Mouse (Mus musculus): ENCODE measurements around the gene Epb41l1. TPM values are rescaled to one million over a fixed set of nuclear protein-coding genes. Genes with fewer than 3 reads are reported as not detected.

The Epb41l1 gene
- polyA plus RNA-seq, 1 experiment from 2014 or later: 4.5 TPM

DNA sequence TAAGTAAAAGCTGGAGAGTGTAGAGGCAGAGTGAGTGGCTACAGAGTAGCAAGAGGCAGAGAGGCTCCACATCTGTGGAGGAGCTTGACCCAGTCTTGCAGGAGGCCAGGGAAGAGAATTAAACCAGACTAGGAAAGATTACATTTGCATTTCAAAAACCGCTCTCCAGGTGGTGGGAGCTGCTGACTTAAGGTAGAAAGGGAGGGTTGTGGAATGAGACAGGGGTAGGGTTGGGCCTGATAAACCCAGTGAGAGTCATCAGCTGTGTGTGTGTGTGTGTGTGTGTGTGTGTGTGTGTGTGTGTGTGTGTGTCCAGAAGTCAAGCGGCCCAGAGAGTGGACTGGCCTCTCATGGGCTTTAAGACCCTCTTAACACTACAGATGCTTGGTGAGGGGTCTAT is 4.9 kb downstream of the Epb41l1 start:
- Histone ChIP-seq H3K4me1 (peaks cover 44% of the 10 kb centered on the region), H3K4me3 (no peak overlapping the region), H3K9me3 (no peaks in the 10 kb centered on the region), H3K36me3 (no peaks in the 10 kb centered on the region; the same call in 1 of the 2 replicates), H3K27me3 (peaks cover 28% of the 10 kb centered on the region), H3K4me2 (no peak overlapping the region), H3K27ac (peak overlapping the region; percentile 55; the same call in 1 of the 2 replicates), H3K9ac (peak overlapping the region; percentile 37; the same call in 1 of the 2 replicates)
- ATAC-seq (ENCODE audit: insufficient number of reproducible peaks, insufficient read depth, low FRiP score, low TSS enrichment, low read depth): no peak
- WGBS: 47% methylated on average over 2 of the region's 2 CpGs

DNA sequence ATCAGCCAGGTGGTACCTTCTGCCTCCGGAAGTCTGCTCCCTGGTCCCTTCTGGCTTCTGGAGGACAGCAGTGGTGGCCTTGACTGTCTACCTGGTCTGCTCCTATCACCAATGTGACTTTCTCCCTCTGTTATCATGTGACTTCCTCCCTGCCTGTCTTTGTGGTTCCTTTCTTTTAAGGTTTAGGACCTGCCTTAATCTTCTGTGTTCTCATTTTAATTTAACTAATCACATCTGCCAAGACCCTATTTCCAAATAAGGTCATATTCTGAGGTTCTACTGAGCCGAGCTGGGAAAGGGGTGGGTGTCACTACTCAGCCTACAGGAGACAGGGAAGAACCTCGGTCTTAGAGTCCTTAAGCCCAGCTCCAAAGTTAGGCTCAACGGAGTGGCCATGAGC is 5.4 kb downstream of the Epb41l1 start:
- no peak overlapping the region for H3K4me3 ChIP-seq
- no peaks in the 10 kb centered on the region; the same call in 1 of the 2 replicates for H3K36me3 ChIP-seq
- no peak overlapping the region for H3K27ac ChIP-seq
- peaks cover 26% of the 10 kb centered on the region for H3K27me3 ChIP-seq
- 66% methylated on average over 4 of the region's 4 CpGs for WGBS
- H3K9me3 ChIP-seq: no peaks in the 10 kb centered on the region
- peaks cover 41% of the 10 kb centered on the region for H3K4me1 ChIP-seq
- H3K9ac ChIP-seq: no peak overlapping the region
- no peak overlapping the region for H3K4me2 ChIP-seq
- ATAC-seq (ENCODE audit: insufficient number of reproducible peaks, insufficient read depth, low FRiP score, low TSS enrichment, low read depth): no peak

- Histone ChIP-seq H3K36me3 (no peaks in the 10 kb centered on the region; the same call in 1 of the 2 replicates), H3K27me3 (no peaks in the 10 kb centered on the region), H3K4me1 (peaks cover 44% of the 10 kb centered on the region), H3K9me3 (no peaks in the 10 kb centered on the region), H3K27ac (0 out of 2 replicates have a peak overlapping the region, but pooled peaks have one; percentile 55), H3K4me2 (no peak overlapping the region), H3K4me3 (no peak overlapping the region), H3K9ac (no peak overlapping the region)
- no peak for ATAC-seq (ENCODE audit: insufficient number of reproducible peaks, insufficient read depth, low FRiP score, low TSS enrichment, low read depth)
- WGBS: 51% methylated on average over 10 of the region's 10 CpGs
These were observed 9.1 kb downstream of the Epb41l1 start for GRCm38 (mm10) chr2:156429836-156430235.

DNA sequence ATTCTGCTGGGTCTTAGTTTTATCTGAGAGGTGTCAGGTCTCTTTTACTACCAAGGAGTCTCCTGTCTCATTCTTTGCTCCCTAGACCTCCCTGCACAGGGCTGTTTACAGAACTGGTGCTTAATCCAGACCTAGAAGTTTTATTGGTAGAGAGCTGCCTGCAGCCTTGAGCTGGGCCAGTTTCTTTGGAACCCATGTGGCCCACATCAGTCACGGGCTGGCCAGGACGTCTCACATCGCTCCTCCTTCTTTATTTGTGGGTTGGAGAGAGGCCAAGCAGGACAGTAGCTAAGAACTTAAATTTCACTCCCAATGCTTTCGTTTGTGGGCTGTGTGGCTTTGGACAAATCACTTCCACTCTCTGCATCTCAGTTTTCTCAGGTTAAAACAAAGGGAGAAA is 9.6 kb downstream of the Epb41l1 start:
- 11% methylated on average over 4 of the region's 4 CpGs for WGBS
- H3K36me3 ChIP-seq: no peaks in the 10 kb centered on the region; the same call in 1 of the 2 replicates
- H3K4me1 ChIP-seq: peaks cover 41% of the 10 kb centered on the region
- no peak overlapping the region for H3K9ac ChIP-seq
- H3K27me3 ChIP-seq: no peaks in the 10 kb centered on the region
- no peak for ATAC-seq (ENCODE audit: insufficient number of reproducible peaks, insufficient read depth, low FRiP score, low TSS enrichment, low read depth)
- no peaks in the 10 kb centered on the region for H3K9me3 ChIP-seq
- H3K27ac ChIP-seq: 0 out of 2 replicates have a peak overlapping the region, but pooled peaks have one; percentile 55
- H3K4me3 ChIP-seq: no peak overlapping the region
- no peak overlapping the region for H3K4me2 ChIP-seq

DNA sequence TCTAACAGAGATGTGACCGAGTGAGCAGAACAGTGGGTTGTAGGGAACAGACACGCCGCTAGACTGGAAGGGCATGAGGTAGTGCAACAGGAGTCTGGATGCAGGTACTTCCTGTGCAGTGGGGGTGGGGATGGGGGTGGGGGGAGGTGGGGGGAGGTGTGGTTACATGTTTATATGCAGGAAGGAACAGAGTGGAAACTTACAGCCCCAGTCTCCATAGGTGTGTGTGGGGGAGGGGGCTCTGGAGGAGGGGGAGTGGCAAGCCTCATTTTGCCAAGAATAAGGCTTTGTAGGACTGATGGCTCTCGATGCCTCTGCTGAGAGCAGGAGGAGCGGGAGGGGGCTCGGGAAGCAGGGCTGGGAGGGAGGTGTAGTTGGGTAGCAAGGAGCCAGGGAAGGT is 10.7 kb downstream of the Epb41l1 start:
- H3K4me2 ChIP-seq: no peak overlapping the region
- peaks cover 34% of the 10 kb centered on the region for H3K4me1 ChIP-seq
- ATAC-seq (ENCODE audit: insufficient number of reproducible peaks, insufficient read depth, low FRiP score, low TSS enrichment, low read depth): no peak
- H3K9me3 ChIP-seq: no peaks in the 10 kb centered on the region
- no peaks in the 10 kb centered on the region for H3K27me3 ChIP-seq
- H3K27ac ChIP-seq: no peak overlapping the region
- WGBS: 70% methylated on average over 6 of the region's 6 CpGs
- no peak overlapping the region for H3K4me3 ChIP-seq
- no peaks in the 10 kb centered on the region; the same call in 1 of the 2 replicates for H3K36me3 ChIP-seq
- no peak overlapping the region for H3K9ac ChIP-seq

- WGBS: 87% methylated on average over 3 of the region's 3 CpGs
- H3K9ac ChIP-seq: no peak overlapping the region
- no peaks in the 10 kb centered on the region for H3K9me3 ChIP-seq
- peaks cover 34% of the 10 kb centered on the region for H3K4me1 ChIP-seq
- no peak overlapping the region for H3K27ac ChIP-seq
- no peak for ATAC-seq (ENCODE audit: insufficient number of reproducible peaks, insufficient read depth, low FRiP score, low TSS enrichment, low read depth)
- H3K27me3 ChIP-seq: no peaks in the 10 kb centered on the region
- H3K4me2 ChIP-seq: no peak overlapping the region
- no peaks in the 10 kb centered on the region; the same call in 1 of the 2 replicates for H3K36me3 ChIP-seq
- H3K4me3 ChIP-seq: no peak overlapping the region
These were observed 11.4 kb downstream of the Epb41l1 start for GRCm38 (mm10) chr2:156432086-156432485.

DNA sequence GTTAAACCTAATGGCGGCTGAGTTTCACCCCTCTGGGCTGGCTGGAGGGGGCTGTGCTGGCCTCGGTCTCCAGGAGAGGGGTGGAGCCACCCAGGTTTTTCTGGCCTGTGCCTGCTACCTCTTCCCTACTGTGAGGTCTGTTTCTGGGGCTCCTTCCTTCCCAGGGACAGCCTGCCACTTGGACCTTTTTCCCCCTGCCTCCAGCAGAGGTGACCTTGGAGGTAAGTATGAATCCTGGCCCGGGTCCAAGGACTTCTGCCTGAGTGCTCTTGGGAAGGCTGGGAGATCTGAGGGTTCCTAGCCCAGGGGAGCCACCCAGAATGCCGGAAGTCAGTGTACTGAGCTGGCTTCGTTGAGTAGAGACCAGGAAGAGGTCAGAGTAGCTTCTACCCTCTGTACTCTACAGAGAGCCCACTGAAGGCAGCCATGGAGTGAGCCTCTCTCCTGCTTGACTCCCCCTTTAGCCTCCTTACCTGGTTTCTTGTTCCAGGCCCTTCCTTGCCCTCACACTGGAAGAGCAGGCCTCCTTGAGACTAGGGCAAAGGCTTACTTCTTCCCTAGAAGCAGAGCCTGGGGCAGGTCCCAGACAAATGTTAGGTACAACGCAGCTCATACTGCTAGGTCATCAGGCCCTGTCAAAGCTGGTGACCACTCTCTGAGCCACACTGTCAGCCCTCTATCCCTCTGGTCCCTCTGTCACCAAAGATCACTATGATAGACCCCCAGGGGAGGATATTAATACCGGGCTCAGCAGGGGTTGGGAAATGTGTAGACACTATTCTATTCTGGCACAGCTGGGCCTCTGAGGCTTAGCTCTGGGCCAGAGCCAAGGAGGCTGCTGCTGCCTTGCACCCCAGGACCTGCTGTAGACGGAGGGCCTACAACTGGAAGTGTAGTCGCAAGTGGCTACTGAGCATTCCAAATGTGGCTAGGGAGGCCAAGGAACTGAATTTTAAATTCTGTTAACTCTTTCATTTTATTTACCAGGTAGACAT is 12.5 kb downstream of the Epb41l1 start:
- 0 out of 2 replicates have a peak overlapping the region, but pooled peaks have one; percentile 22 for H3K9ac ChIP-seq
- WGBS: 42% methylated on average over 9 of the region's 9 CpGs
- peaks cover 35% of the 10 kb centered on the region for H3K4me1 ChIP-seq
- H3K27ac ChIP-seq: peak overlapping the region; percentile 64; the same call in 1 of the 2 replicates
- no peak for ATAC-seq (ENCODE audit: insufficient number of reproducible peaks, insufficient read depth, low FRiP score, low TSS enrichment, low read depth)
- H3K36me3 ChIP-seq: no peaks in the 10 kb centered on the region
- H3K4me3 ChIP-seq: no peak overlapping the region
- no peaks in the 10 kb centered on the region for H3K27me3 ChIP-seq
- H3K4me2 ChIP-seq: no peak overlapping the region
- no peaks in the 10 kb centered on the region for H3K9me3 ChIP-seq

DNA sequence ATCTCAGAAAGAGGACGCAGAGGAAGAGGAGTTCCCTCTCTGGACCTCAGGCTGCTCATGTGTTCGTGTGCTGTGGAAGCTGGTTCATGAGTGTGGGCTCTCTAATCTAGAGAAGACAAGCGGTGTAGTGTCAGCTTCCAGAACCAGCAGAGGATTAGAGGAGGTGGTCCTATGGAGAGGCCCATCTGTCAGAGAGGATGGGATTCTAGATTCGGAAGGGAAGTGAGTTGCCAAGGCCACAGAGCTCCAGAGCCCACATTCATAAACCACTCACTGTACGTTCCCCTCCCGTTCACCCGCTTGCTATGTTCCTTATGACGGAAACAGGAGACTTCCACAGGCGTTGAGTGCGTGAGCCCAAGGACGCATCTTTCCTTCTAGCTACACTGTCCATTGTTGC is 16.9 kb downstream of the Epb41l1 start:
- no peak overlapping the region for H3K27ac ChIP-seq
- no peak overlapping the region for H3K9ac ChIP-seq
- no peaks in the 10 kb centered on the region for H3K27me3 ChIP-seq
- no peak overlapping the region for H3K4me3 ChIP-seq
- peaks cover 31% of the 10 kb centered on the region for H3K4me1 ChIP-seq
- no peak for ATAC-seq (ENCODE audit: insufficient number of reproducible peaks, insufficient read depth, low FRiP score, low TSS enrichment, low read depth)
- 90% methylated on average over 11 of the region's 11 CpGs for WGBS
- H3K4me2 ChIP-seq: no peak overlapping the region
- H3K9me3 ChIP-seq: no peaks in the 10 kb centered on the region
- no peaks in the 10 kb centered on the region for H3K36me3 ChIP-seq

- 18% methylated on average over 11 of the region's 11 CpGs for WGBS
- H3K4me2 ChIP-seq: no peak overlapping the region
These were observed 19.2 kb downstream of the Epb41l1 start for GRCm38 (mm10) chr2:156439666-156440462.

DNA sequence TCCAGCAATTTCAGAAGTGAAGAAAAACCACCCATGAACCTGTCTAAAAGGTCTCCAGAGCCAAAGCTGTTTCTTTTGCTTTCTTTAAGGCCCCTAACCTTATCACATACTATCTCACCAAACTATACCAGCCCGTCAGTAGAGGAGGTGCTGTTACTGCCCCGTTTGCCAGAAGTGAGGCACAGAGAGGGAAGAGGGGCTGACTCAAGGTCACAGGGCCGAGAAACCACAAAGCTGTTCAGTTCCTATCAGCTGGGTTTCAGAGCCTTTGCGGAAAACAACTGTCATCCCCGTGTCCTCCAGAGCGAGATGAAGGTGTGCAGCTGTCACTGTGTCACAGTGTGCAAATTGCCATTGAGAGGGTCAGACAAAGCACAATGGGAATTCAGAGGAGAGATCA is 21.2 kb downstream of the Epb41l1 start:
- H3K4me3 ChIP-seq: no peak overlapping the region
- H3K27me3 ChIP-seq: no peaks in the 10 kb centered on the region
- H3K36me3 ChIP-seq: peaks cover 9% of the 10 kb centered on the region
- H3K9ac ChIP-seq: no peak overlapping the region
- no peak for ATAC-seq (ENCODE audit: insufficient number of reproducible peaks, insufficient read depth, low FRiP score, low TSS enrichment, low read depth)
- H3K27ac ChIP-seq: no peak overlapping the region
- H3K4me2 ChIP-seq: no peak overlapping the region
- H3K9me3 ChIP-seq: no peaks in the 10 kb centered on the region
- H3K4me1 ChIP-seq: peaks cover 24% of the 10 kb centered on the region
- 42% methylated on average over 6 of the region's 6 CpGs for WGBS

More at GRCm38 (mm10) chr2:156439666-156440462, 19.2 kb downstream of the Epb41l1 start:
- Histone ChIP-seq H3K4me1 (peaks cover 20% of the 10 kb centered on the region), H3K4me3 (no peak overlapping the region), H3K36me3 (no peaks in the 10 kb centered on the region), H3K27me3 (no peaks in the 10 kb centered on the region), H3K9ac (no peak overlapping the region), H3K27ac (peak overlapping the region; percentile 77), H3K9me3 (no peaks in the 10 kb centered on the region)
- ATAC-seq (ENCODE audit: insufficient number of reproducible peaks, insufficient read depth, low FRiP score, low TSS enrichment, low read depth): peak; percentile 69

DNA sequence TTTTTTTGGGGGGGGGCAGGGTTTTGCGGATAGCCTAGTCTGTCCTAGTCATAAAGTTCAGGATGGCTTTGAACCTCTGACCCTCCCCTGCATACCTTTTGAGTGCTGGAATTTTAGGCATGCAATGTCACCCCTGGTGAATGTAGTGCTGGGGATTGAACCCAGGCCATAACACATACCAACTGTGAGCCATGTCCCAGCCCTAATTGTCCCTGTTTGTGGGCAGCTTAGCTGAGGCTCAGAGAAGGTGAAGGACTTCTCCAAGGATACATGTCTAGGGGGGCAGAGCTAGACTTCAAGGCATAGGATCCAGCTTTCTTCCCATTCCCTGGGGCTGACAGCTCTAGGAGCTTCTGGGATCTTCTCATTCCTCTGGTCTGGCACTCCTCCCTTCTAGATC is 22.6 kb downstream of the Epb41l1 start:
- Histone ChIP-seq H3K27ac (no peak overlapping the region), H3K4me3 (no peak overlapping the region), H3K4me2 (no peak overlapping the region), H3K36me3 (peaks cover 9% of the 10 kb centered on the region), H3K27me3 (no peaks in the 10 kb centered on the region), H3K4me1 (peaks cover 30% of the 10 kb centered on the region), H3K9me3 (no peaks in the 10 kb centered on the region), H3K9ac (no peak overlapping the region)
- 63% methylated on average over 1 of the region's 1 CpGs for WGBS
- no peak for ATAC-seq (ENCODE audit: insufficient number of reproducible peaks, insufficient read depth, low FRiP score, low TSS enrichment, low read depth)
